Mouse (Mus musculus) spleen, adult 18-20 months (tissue): ENCODE results near the gene Eepd1.

ENCODE experiments used
- DNase-seq, 2 experiments: peaks; one replicate each; pipeline ENCODE4 v3.0.0; 2022; ENCODE audit warnings: mixed read lengths in 2 of 2

The Eepd1 gene

GRCm38 (mm10) chr9:25489221-25489960, 8.0 kb downstream of the Eepd1 start:
- DNase-seq = no peak

DNA sequence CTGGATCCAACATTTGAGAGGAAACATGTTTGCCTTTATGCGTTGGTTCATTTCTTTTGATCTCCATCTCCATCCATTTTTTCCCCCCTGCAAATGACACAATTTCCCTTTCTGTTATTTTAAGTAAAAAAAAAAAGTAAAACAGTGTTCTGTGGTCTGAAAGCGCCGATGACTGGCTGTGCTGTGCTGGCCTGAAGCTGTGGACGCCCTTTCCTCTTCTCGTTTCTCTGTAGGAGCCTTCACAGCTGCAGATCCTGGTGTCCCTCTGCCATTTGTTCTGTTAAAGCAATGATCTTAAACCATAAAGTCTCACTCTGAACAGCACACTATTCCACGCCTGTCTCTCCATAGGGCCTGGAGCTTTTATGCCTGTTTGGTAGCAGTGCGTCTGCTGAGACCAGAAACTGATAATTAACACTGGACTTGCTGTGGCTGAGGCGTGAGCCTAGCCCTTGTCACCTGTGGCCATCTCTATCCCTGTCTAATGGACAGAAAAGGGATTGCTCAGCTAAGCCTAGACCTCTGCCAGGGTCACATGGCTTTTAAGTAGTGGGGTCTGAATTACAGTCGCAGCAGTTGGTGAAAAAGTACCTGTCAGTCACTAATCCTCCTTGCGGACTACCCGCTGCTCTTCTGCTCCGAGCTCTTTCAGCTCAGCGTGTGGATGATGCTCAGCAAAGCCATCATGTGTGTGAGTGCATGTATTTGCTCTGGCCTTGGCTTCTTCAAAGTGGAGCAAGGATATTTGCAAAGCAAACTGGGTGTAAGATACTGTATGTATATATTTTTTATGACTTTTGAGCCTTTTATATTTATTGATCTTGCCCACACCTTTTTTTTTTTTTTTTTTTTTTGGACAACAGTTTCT, 9.2 kb downstream of the Eepd1 start:
- no peak for DNase-seq

DNA sequence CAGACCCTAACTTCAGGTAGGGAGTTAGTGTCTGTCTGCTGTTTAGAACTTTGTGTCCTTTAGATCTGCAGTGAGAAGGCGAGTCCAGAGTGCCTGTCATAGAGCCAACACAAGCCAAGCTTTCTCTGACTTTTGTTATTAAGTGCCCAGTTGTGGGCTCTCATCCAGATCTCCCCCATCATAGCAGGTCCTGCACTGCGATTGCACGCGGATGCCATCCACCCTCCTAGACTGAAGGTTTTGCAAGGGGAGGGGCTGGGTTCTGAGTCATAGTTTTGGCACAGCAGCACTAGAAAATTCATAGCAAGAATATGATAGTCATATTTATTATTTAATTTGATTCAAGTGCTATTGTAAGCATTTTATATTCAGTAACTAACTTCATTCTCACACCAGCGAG, 12.6 kb downstream of the Eepd1 start:
- no peak for DNase-seq

GRCm38 (mm10) chr9:25495601-25496000, 14.3 kb downstream of the Eepd1 start:
- no peak for DNase-seq

GRCm38 (mm10) chr9:25496196-25496595, 14.8 kb downstream of the Eepd1 start:
- no peak for DNase-seq

DNA sequence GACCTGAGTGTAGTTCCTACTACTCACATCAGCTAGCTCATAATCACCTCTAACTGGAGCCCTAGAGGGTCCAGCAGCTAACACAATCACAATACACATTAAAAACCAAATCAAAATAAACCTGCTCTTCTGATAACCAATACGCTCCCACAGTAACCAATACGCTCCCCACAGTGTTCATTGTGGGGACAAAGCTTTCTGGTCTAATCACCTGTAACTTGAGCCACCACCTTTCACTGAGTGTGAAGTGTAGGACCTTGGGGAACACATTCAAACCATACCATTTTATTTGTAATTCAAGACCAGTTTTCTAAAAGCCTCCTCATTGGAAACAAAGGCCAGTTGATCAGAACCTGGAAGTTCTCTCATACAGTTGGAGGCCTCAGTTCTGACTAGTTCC, 15.4 kb downstream of the Eepd1 start:
- DNase-seq = no peak

DNA sequence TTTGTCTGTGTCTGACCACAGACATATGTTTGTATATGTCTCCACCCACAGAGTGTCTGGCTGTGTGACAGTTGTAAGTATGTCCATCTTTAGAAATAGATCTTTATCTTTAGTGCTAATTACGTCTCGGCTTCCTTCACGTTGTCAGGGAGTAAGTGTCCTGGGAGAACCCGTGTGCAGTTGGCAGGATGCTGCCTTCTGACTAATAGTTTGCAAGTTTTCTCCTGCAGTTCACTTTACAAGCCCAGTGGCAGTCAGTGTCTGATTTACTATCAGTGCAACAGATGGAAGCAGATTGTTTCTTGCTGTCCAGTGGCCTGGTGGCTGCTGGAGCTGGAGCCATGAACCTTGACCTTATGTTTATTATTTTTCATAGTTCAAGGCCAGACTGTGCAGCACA, 17.4 kb downstream of the Eepd1 start:
- DNase-seq = no peak

DNA sequence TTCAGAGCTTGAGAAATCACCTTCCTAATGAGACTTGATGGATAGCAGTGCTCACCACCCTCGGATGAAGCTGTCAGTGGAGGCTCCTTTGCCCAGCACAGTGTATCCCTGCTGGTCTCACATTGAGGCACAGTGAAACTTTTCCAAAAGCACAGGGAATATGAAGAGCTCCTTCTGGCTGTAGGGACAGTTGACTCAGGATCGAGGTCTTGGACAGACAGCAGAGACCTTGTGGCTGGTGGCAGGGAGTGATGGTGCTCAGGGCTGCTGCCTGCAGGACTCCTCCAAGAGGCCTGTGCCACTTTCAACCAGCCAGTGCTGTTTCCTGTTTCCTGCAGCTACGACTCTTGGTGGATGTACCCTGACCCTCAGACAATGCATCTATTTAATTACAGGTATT, 18.0 kb downstream of the Eepd1 start:
- DNase-seq = no peak

DNA sequence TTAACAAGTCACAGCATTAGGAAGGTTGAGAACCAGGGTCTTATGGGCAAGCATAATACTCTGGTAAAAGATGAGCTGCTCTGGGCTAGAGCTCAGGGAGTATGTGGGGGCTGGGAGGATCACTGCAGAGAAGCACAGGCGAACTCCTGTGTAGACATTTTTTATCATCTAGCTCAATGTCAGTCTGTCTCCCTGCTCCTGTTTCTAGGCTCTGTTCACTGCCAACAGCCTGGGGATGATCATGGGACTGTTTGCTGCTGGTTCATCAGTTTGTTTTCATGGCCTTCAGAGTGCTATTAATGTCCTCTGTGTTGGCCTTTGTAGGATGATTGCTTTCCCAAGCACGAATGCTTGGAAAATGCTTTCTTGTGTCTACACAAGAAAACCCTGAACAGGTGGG, 18.7 kb downstream of the Eepd1 start:
- DNase-seq = no peak

DNA sequence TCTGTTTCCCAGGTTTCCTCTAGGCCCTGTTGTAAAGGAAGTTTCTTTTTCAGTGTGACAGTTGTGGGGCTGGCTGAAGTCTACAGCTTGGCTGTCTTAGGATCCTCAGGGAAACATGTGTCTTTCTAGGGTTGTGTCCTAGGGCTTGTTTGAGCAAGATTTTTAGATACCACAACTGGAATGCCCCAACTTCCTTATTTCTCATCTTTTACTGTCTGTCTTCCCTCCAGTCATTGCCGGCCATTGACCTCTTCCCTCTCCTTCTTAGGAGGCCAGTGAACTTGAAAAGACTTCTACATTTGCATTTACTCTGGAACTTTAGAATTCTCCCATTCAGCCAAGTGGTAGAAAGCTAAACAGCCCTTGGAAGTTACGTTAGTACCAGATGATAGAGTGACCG, 27.5 kb downstream of the Eepd1 start:
- DNase-seq = no peak

GRCm38 (mm10) chr9:25510572-25510971, 29.2 kb downstream of the Eepd1 start:
- DNase-seq = no peak

- no peak for DNase-seq
Measured at GRCm38 (mm10) chr9:25513050-25513449, 31.7 kb downstream of the Eepd1 start.

- no peak for DNase-seq
Measured at GRCm38 (mm10) chr9:25513556-25513955, 32.2 kb downstream of the Eepd1 start.

DNA sequence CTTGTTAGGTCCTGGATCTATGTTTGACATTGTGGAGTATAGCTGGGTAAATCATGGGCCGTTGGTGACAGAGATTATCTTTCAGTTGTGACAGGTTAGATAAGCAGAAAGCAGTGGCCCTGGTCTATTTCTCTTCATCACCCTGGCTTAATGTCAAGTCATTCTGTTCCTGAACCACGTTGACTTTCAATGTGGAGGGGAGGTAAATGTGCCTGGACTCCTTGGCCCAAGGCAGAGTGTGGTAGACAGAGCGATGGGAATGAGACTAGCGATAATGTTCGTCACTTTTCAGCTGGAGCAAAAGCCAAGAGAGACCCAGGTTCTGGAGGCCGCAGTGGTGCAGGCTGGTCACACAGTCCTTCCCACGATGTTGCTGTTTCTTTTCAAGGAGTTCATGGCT, 35.3 kb downstream of the Eepd1 start:
- no peak for DNase-seq

DNA sequence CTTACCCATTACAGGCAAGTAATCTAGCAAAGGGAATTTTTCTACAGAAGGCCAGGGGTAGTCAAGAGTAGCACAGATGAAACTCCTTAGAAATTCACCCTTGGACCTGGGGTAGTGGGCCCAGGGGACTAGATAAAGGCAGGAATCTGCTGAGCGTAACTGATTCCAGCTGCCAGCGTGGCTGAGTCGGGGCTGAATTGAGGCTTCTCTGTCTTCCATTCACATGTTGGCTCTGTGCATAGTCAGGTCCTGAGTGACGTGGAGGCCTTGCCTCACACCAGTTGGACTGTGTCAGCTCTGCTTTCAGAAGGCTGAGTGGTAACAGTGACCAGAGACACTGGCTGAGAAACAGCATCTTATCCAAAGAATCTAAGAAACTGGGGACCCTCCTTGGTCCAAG, 36.6 kb downstream of the Eepd1 start:
- no peak for DNase-seq

DNA sequence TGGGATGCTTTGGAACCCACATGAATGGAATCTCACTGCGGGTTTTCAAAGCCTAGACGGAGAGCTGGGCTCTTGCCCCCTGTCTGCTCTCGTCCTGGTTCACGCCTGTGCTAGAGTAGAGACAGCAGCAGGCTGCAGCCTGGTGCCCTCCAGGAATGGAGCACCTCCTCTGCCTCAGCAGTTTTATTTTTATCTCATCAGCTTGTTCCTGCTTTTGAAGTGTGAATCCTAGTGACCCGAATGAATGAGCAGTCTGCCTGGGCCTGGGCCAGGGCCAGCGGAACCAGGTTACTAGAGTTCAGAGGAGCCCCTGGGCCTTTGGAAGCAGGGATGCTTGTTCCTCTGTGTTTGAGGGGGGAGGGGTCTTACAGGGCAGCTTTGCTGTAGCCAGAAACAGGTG, 37.8 kb downstream of the Eepd1 start:
- no peak for DNase-seq

DNA sequence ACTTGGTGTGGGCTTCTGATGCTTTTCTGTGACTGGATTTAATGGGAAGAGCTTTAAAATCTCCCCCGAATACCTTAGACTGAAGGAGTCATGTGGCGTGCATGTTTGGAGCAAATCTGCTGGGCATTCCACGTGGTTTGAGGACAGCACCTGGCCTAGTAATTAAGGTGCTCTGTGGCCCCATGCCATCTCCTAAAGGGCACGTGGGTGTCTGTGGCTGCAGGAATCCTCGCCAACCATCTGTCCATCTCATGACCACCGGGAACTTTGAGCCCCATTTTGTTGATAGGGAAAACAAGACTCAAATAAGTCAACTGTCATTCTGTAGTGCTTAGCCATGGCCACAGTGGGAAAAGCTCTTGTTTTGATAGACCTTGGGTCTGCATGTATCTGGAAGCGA, 39.5 kb downstream of the Eepd1 start:
- DNase-seq = no peak

DNA sequence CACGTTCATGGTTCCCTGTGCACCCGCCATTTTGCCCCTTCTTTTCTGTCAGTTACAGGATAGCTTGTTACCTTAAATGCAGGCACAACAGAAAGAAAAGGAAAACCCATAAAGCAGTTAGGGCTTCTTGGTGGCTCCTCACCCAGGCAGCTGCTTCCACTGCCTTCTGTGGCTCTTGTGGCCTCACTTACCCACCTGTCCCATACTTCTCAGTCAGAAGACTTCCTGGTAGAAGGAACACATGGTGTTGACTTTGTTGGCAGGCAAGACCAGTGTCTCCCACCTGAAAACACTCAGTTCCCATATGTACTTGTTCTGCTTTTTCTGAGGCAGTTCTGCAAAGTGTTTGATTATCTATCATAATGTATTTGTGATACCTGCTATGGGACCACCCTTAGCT, 40.5 kb downstream of the Eepd1 start:
- no peak for DNase-seq

- no peak for DNase-seq
Measured at GRCm38 (mm10) chr9:25526516-25526915, 45.2 kb downstream of the Eepd1 start.

- DNase-seq = no peak
Measured at GRCm38 (mm10) chr9:25526927-25527337, 45.6 kb downstream of the Eepd1 start.

- no peak for DNase-seq
Measured at GRCm38 (mm10) chr9:25527359-25528038, 46.2 kb downstream of the Eepd1 start.

GRCm38 (mm10) chr9:25531627-25532026, 50.3 kb downstream of the Eepd1 start:
- no peak for DNase-seq

- DNase-seq = no peak
Measured at GRCm38 (mm10) chr9:25532105-25532504, 50.8 kb downstream of the Eepd1 start.

- no peak for DNase-seq
Measured at GRCm38 (mm10) chr9:25535487-25535886, 54.1 kb downstream of the Eepd1 start.
